Mouse (Mus musculus) T-helper 1 cell (primary cell): ENCODE measurements around the gene Nrip1.

ENCODE experiments used
- in situ Hi-C: fragments of 300-600 bp; cut with MboI, MseI; formaldehyde crosslinking; loops from one replicate; pipeline ENCODE4 v1.15.1; 2025; ENCODE audit warnings: high pct_unique_total_duplicates

Nrip1 gene

DNA sequence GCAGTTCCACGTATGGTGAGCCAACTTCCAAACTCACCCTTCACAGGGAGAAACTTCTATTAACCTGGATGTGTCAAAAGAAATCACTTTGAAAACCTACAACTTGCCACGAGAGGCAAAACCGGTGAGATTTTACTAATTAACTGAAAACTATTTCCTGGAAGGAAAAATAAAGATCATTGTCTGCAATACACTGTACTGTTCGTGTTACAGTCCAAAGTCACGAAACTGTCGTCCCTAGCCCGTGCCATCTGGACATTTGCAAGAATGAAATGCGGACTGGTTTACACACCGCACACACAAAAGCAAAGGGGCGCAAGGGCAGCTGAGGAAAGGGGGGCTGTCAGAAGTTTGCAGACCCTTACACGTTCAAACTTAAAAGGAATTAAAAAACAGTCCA, 24.6 kb downstream of the Nrip1 start:
- in situ Hi-C loops = no loop called here

DNA sequence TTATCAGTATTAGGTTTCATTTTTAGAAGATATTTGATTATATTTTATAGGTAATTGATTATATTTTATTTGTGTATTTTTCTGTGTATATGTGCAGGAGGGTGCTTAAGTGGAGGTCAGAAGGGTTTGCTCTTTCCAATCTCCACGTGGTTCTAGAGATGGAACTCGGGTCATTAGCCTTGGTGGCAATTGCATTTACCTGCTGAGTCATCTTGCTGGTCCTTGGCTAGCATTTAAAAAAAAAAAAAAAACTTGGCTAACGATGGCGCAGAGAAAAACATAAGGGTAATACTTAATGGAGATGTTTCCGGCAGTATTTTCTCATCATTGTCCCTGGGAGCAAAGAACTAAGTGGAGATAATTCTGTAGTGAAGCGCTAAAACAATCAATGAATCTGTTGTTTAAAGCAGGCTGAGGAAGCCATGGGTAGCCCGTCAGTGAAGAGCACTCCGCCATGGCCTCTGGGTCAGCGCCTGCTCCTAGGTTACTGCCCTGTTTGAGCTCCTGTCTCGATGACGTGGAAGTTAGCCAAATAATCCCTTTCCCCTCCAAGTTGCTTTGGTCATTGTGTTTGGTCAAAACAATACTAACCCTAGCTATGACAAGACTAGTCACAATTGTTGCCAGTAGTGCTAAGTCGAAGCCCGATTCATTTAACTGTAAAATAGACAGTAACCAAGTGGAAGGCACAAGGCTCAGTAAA, 25.8 kb downstream of the Nrip1 start:
- in situ Hi-C loops = no loop called here

DNA sequence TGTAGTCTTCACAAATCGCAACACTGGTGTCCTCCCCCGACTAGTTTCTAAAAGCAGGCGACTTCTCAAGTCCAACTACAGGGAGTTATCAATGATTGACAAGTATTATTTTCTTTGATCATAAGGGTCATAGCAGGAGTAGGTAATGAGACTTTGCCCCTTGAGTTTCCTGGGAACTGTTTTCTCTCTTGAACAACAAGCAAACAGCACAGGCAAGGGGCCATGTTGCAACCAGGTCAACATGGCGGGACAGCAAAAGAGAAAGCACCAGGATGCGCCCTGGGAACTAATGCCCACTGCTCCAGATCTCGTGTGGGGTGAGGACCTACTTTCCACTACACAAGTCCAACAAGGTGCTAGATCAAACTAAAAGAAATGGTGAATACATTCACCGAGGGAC, 27.3 kb downstream of the Nrip1 start:
- in situ Hi-C loops = no loop called here

- in situ Hi-C loops = no loop called here
Measured at GRCm38 (mm10) chr16:76344761-76345368, 28.8 kb downstream of the Nrip1 start.

- in situ Hi-C loops = no loop called here
Measured at GRCm38 (mm10) chr16:76344030-76344429, 29.6 kb downstream of the Nrip1 start.

DNA sequence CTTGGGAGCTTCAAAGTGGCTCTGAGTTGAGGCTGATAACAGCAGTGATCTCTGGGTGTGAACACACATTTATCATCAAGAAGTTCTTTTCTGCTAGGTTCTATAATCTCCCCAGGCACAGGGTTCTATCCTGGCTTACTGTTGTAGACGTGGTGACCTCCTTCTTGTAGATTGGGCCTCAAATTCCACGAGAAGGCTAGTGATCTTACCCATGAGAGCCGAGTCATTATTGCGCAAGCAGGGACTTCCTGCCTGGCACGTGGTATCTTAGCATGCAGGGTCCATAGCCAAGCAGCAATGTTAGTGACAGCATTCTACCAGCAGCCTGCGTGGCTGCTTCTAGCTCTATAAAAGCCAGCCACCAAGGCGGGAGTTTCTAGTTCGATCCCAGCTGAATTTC, 32.0 kb downstream of the Nrip1 start:
- in situ Hi-C loops = no loop called here

GRCm38 (mm10) chr16:76339256-76339655, 34.4 kb downstream of the Nrip1 start:
- in situ Hi-C loops = no loop called here

DNA sequence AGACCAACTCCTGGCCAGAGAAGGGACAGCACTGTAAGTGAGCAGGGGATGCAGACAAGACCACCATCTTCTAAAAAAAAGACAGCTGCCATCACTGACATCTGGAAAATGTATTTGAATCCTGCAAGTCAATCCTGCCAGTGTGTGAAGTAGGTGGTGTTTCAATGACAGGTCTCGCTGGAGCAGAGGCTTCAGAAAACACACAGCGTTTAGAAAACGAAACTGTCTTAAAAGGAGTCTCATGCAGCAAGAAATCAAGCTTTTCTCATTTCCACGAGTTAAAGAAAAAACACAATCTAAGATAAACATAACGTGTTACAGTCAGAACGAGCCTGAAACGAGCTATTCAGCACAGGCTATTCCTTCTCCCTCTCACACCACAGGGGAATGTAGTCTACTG, 36.3 kb downstream of the Nrip1 start:
- in situ Hi-C loops = no loop called here

DNA sequence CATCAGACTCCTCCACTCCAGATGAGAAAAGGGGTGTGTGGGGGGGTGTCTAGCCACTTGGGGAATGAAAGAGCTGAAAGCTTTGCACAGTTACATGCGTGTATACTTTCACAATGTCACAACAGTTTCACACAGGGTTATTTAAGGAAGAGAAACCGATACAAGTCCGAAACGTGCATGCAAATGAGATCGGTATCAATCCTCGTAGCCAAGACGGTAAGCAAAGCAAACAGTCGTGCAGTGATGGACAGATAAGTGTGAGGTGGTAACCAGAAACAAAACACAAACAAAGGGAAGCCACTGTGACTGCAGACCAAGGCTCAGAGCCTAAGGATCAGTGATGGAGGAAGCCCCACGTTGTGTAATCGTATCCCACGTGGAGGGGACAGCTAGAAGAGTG, 36.7 kb downstream of the Nrip1 start:
- in situ Hi-C loops = no loop called here

GRCm38 (mm10) chr16:76335913-76336312, 37.7 kb downstream of the Nrip1 start:
- in situ Hi-C loops = no loop called here

DNA sequence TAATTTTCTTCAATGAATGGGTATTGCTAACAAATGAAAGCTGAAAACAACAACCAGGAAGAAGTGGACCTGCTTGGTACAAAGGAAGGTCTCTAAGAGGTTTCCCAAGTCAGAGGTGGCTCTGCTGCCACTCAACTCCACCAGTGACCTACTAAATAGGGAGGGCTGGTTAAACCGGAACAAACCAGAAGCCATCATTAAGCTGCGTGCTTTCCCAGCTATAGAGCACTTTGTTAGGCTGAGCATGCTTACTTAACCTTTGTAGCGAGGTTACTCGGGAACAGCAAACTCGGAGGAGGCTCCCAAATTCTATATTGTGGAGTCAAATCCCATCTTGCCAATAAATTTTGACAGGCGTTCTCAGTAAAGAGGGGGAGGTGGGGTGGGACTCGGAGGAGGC, 41.5 kb downstream of the Nrip1 start:
- in situ Hi-C loops = no loop called here

GRCm38 (mm10) chr16:76331231-76331630, 42.4 kb downstream of the Nrip1 start:
- in situ Hi-C loops = no loop called here

DNA sequence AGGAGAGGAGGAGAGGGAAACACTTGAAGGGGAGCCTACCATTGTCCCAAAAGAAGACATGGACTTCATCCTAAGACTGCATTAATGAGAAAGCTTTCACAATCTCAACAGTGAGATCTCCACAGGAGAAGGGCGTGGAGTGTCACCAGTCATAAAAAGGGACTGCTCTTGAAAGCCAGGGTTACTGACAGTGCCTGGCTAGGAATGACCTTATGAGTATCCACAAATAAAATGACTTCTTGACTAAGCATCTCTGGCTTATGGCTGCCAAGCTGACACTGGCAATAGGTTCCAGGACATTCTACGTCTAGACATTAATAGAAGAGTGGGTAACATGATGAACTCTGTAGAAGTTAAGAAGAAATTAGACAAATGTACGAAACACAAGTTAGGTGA, 48.3 kb downstream of the Nrip1 start:
- in situ Hi-C loops = loop anchor here (5.0 kb wide), 1 partner anchor 68 kb away; no protein-coding TSS in a partner anchor

- in situ Hi-C loops = loop anchor here (5.0 kb wide), 1 partner anchor 67 kb away; no protein-coding TSS in a partner anchor
Measured at GRCm38 (mm10) chr16:76324411-76325314, 49.0 kb downstream of the Nrip1 start.

DNA sequence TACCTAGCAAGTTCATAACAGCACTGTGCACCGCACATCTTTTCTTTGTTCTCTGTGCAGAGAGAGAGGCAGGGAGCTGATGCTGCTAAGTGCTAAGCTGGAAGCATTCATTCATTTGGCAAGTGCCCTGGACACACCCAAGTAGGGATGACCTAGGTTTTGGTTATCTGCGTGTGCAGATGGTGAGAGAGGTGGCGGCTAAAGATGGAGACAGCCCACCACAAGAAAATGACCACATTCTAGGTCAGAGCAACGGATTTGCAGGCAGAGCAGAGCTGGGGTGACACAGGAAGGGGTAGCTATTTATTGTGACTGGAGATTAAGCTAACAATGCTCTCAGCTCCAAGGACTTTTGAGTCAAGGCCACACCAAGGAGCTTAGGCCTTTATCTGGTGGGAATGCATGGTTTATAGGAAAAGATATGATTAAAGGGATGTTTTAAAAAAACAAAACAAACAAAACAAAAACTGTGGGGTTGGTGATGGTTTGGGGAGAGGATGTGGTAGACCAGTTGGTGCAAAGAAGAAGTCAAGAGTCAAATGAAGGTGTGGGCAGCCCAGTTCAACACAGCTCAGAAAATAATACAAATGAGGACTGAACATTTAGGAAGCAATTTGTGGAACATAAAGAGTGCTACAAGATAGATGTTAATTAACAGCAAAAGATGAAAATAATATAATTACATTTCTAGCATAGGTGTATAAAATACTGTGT, 49.9 kb downstream of the Nrip1 start:
- in situ Hi-C loops = no loop called here

GRCm38 (mm10) chr16:76323141-76323540, 50.5 kb downstream of the Nrip1 start:
- in situ Hi-C loops = no loop called here

- in situ Hi-C loops = no loop called here
Measured at GRCm38 (mm10) chr16:76321527-76322165, 52.0 kb downstream of the Nrip1 start.

- in situ Hi-C loops = no loop called here
Measured at GRCm38 (mm10) chr16:76320118-76320473, 53.5 kb downstream of the Nrip1 start.

DNA sequence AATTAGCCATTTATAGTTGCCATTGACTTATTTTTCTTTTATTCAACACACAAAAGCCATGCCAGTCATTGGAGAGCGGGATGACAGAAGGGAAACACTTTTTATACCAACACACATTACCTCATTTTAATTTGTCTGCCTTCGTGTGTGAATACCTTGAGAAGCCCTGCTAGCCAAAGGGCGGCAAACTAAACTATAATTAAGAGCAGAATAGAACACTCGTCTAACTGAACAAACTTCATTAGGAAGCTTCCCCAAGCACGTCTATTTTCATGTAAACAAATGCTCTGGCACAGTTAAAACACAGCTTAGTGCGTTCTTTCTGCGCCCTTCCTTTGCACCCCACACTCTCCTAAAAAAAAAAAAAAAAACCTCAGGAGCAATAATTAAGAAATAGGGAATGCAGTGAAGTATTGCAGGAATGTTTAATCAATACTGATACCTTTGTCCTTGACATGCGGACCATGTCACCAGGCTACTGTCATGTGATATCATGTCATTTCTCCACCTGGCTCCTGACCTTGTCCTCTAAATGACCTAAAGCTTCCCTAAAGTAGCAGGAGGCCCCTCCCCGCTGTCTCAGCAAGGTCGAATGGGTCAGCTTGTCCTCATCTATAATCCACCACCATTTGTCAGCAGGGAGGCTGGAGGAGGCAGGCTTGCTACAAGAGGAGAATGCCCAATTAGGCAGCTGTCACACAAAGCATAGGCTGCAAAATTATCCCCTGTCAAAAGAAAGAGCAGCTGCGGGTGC, 54.1 kb downstream of the Nrip1 start:
- in situ Hi-C loops = no loop called here

DNA sequence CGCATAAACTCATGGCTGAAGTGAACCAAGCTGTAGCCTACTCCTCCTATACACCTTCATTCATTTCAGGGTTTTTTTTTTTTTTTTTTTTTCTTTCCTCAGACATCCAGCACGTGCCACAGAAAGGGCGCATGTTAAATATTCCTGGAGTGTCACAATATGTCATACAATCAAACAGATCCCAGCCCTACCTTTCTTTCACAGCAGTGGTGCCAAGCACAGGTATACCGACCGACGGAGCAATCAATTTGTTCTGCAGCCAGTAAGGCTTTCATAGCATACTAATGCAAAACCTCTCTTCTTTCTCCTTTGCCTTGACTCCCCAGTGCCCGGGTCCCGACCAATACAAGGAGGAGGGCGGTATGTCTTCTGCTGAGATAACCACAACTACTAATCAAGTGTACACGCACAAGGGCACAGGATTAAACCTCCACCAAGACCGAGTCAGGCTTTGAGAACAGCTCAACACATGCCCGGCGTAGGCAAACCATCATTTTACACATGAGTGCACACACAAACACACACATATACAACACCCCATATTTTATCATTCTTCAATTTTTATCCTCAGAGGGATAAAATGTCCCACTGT, 55.2 kb downstream of the Nrip1 start:
- in situ Hi-C loops = no loop called here
